Mouse (Mus musculus) embryo, embryonic 11 days (tissue): Measurements from ENCODE around the gene Gm9639.
"Not testable (repeated sequence)": the region's sequence is repeated elsewhere in the genome, so short reads cannot be mapped to it uniquely, and the experiment has no call there.

Experiments used
- DNase-seq: peaks from one replicate; pipeline ENCODE4 v3.0.0-alpha.2; 2015

Gene Gm9639

GRCm38 (mm10) chr10:77794976-77795375 is at the start of gene Gm9639:
Gm9639 (minus strand) TSS chr10:77795076.
- DNase-seq: no peak

GRCm38 (mm10) chr10:77839006-77839405 is 44.1 kb upstream of the Gm9639 start:
- no peak for DNase-seq

DNA sequence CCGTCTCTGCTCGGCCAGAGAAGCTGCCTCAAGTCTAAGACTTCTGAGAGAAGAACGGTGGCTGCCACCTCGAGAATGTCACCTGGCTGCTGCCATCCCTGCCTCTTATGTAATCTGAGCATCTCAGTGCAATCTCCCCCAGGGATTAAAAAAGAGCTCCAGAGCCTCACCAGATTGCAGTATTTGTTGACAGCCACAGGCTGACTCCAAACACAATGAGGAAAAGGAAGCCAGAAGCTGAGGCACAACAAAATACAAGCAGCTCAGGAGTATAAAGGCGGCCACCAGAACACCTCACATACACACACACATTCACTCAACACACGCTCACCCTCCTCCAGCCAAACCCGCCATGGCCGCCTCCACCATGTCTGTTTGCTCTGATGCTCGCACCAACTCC is 40.8 kb upstream of the Gm9639 start, which contains the start of gene Krtap10-10:
Gene Krtap10-10, plus strand, starts transcription at position 301 of the 400 bp plus-strand sequence.
- no peak for DNase-seq

GRCm38 (mm10) chr10:77826951-77827350 is 32.1 kb upstream of the Gm9639 start, which contains the start of gene Krtap10-4:
Krtap10-4 (minus strand) TSS chr10:77827095.
- DNase-seq: no peak

DNA sequence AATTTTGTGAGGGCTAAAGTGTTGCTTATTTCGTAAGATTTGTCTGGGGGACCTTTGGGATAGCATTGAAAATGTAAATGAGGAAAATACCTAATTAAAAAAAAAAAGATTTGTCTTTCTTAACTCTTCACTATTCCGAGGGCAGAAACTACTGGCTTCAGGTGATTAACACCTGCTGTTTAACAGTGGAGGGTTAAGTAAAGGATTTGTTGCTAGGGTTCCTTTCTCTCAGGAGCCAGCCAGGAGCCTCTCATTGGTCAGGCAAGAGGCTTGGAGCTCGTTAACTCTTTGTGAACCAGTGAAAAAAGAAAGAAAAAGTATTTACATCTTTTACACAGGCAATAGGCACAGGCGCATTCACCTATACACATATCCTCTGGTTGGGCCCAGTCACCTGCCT is 24.3 kb upstream of the Gm9639 start:
- DNase-seq: no peak

- no peak for DNase-seq
These were observed 23.6 kb upstream of the Gm9639 start for GRCm38 (mm10) chr10:77818523-77818922.

DNA sequence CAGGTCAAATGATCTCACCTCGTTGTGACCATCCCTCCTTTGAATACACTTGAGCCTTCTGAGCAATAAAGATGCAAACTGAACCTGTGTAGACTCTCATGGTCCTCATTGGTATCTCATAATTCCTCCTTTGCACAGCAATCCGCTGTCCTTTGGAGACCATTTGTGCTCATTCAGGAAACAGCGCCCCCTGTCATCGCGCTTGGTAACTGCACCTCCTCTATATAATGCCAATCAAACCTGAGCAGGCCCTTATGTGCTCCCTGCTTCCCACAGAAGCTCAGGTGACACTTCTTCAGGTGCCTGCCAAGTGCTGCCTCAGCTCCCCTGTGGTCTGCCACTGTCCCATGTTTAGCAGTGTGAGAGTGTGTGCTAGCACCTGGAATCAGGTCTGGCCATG is 20.6 kb upstream of the Gm9639 start:
- peak; percentile 45 for DNase-seq

- DNase-seq: no peak
These were observed 19.5 kb upstream of the Gm9639 start, which contains the start of gene Gm2696 for GRCm38 (mm10) chr10:77814382-77814781. Gm2696 (plus strand) TSS chr10:77814682.

DNA sequence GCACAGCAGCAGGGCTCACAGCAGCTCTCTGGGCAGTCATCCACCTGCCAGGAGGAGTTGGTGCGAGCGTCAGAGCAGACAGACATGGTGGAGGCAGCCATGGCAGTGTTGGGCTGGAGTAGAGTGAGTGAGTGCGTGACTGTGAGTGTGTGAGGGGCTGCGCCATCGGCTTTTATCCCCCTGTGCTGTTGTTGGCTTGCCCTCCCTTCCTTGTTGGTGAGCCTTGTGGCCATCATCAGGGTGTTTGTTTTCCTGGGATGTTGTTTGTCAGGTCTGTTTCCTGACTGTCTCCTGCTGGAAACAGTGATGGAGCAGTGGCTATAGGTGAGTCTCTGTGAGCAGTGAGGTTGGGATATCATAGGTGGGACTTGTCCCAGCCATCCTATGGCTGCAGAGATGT is 16.9 kb upstream of the Gm9639 start, which contains the start of gene Gm9507:
Gene Gm9507, minus strand, starts transcription at position 101 of the 400 bp plus-strand sequence.
- DNase-seq: no peak

GRCm38 (mm10) chr10:77804095-77804494 is 9.2 kb upstream of the Gm9639 start:
- no peak for DNase-seq

- no peak for DNase-seq
These were observed 4.1 kb upstream of the Gm9639 start, which contains the start of gene Gm19668 for GRCm38 (mm10) chr10:77798921-77799508. Gm19668 (minus strand) TSS chr10:77799133.

DNA sequence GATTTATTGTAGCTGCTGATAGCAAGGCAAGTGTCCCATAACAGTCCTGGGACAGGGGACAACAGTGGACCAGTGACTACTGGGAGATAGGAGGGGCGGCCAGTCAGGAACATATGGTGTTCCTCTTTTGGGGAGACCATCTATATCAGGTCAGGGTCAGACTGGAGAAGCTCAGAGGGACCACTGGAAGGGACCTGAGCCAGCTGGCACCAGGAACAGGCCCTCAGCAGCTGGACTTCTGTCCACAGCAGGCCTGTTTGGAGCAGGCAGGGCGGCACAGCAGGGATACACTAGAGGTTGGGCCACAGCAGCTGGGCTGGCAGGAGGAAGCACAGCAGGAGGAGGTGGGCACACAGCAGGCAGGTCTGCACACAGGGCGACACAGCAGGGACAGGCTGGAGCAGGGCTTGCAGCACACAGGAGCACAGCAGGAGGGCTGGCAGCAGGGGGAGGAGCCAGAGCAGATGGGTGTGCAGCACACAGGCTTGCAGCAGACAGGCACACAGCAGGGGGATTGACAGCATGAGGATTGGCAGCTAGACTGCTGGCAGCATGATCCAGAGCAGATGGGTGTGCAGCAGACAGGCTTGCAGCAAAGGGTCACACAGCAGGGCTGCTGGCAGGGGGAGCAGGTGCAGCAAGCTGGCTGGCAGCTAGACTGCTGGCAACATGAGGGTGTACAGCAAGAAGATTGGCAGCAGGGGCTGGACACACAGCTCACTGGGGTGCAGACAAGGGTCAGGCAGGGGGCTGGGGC is 3.5 kb upstream of the Gm9639 start:
- not testable (repeated sequence) for DNase-seq

DNA sequence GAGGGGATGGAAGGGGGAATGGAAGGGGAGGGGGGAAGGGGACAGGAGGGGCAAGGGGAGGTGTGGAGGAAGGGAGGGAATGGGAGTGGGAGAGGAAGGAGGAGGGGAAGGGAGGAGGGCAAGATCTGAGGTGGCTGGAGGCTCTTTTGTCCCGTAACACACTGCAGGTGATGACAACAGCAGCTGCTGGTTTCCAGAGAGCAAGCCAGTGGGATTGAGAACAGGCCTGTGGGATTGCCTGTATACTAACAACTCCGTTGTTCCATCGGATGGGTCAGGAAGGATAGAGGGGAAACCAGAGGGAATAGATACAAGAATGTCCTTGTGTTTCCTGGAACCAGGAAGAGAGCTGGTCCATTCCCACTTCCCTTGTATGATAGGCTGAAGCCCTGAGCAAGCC is 2.8 kb upstream of the Gm9639 start:
- DNase-seq: no peak

- DNase-seq: no peak
These were observed 6.3 kb downstream of the Gm9639 start for GRCm38 (mm10) chr10:77788621-77789020.

DNA sequence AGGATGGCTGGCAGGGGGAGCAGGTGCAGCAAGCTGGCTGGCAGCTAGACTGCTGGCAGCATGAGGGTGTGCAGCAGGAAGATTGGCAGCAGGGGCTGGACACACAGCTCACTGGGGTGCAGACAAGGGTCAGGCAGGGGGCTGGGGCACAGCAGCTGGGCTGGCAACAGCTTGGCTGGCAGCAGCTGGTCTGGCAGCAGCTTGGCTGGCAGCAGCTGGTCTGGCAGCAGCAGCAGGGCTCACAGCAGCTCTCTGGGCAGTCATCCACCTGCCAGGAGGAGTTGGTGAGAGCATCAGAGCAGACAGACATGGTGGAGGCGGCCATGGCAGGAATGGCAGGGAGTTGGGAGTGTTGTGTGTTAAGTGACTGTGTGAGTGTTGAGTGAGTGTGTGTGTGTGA is 7.0 kb downstream of the Gm9639 start, which contains the start of gene Gm7137:
Gene Gm7137, minus strand, starts transcription at position 325 of the 400 bp plus-strand sequence.
- not testable (repeated sequence) for DNase-seq

GRCm38 (mm10) chr10:77783396-77783795 is 11.5 kb downstream of the Gm9639 start:
- DNase-seq: not testable (repeated sequence)

DNA sequence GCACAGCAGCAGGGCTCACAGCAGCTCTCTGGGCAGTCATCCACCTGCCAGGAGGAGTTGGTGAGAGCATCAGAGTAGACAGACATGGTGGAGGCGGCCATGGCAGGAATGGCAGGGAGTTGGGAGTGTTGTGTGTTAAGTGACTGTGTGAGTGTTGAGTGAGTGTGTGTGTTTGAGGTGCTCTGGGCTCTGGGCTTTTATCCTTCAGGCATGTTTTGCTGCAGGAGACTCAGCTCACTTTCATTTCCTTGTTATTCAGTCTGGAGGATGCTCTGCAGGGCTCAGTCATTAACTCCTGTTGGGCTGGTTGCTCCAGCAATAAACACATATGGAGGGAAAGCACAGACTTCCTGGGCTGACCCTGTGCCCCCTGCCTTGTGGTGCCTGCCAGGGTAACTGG is 12.4 kb downstream of the Gm9639 start, which contains the start of gene Gm3250:
Gene Gm3250, minus strand, starts transcription at position 101 of the 400 bp plus-strand sequence.
- not testable (repeated sequence) for DNase-seq

DNA sequence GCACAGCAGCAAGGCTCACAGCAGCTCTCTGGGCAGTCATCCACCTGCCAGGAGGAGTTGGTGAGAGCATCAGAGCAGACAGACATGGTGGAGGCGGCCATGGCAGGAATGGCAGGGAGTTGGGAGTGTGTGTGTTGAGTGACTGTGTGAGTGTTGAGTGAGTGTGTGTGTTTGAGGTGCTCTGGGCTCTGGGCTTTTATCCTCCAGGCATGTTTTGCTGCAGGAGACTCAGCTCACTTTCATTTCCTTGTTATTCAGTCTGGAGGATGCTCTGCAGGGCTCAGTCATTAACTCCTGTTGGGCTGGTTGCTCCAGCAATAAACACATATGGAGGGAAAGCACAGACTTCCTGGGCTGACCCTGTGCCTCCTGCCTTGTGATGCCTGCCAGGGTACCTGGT is 18.0 kb downstream of the Gm9639 start, which contains the start of gene Gm7138:
Gene Gm7138, minus strand, starts transcription at position 101 of the 400 bp plus-strand sequence.
- not testable (repeated sequence) for DNase-seq

DNA sequence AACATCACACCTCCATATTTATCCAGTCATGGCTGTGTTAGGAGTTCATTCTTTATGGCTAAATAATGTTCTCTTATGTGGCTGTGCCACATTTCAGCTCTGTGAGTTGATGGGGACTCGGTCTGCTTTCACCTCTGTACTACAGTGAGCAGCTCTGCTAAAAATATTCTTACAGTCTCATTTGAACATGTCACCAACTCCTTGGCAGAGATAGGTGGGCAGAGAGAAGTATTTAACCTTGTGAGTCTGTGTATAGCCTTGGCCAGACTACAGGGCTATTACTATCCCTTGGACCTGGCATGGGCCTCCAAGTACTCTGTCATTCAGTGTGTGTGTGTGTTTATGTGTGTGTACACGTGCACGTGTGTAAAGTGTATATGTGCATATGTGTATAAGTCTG is 22.7 kb downstream of the Gm9639 start:
- DNase-seq: not testable (repeated sequence)

GRCm38 (mm10) chr10:77771225-77771624 is 23.7 kb downstream of the Gm9639 start, which contains the start of gene Gm3238:
Gm3238 (minus strand) TSS chr10:77771325.
- not testable (repeated sequence) for DNase-seq

GRCm38 (mm10) chr10:77769727-77770126 is 25.1 kb downstream of the Gm9639 start:
- no peak for DNase-seq

GRCm38 (mm10) chr10:77759582-77759981 is 35.3 kb downstream of the Gm9639 start, which contains the start of gene Gm3233:
Gm3233 (minus strand) TSS chr10:77759682.
- DNase-seq: not testable (repeated sequence)

DNA sequence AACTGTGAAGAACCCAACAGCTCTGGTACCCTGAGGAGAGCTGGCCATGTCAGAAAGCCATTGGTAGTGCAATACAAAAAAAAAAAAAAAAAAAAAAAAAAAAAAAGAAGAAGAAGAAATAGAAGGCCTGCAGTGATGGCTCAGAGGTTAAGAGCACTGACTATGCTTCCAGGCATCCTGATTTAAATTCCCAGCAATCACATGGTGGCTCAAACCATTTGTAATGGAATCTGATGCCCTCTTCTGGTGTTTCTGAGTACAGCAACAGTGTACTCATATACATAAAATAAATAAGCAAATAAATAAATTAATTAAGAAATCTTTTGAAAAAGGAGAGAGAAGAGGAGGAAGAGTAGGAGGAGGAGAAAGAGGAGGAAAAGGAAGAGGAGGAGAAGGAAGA is 41.4 kb downstream of the Gm9639 start:
- no peak for DNase-seq
